Mouse (Mus musculus): ENCODE measurements at regions not wholly inside any gene's neighbourhood (a gene's known extent, or its start where the extent isn't known, plus 50 kb on each side); places are given as distances from the start of the nearest gene placed in this dataset.

GRCm38 (mm10) chr12:110061961-110062360 lies 216.9 kb upstream of the Dio3 start:
- Histone ChIP-seq H3K27ac (ENCODE audit: insufficient read depth, low read length) (no peak overlapping the region), H3K27me3 (ENCODE audit: control insufficient read depth, insufficient read depth, low read length) (no peaks in the 10 kb centered on the region), H3K4me1 (ENCODE audit: control insufficient read depth, insufficient read depth, insufficient read length) (no peaks in the 10 kb centered on the region), H3K4me3 (ENCODE audit: extremely low read depth, insufficient read depth, insufficient read length) (no peak overlapping the region), H3K36me3 (ENCODE audit: control insufficient read depth, insufficient read depth, low read length) (no peaks in the 10 kb centered on the region)
- TF ChIP-seq POLR2A (IDR thresholded peaks at IDR 0.05; ENCODE audit: low read depth, low read length), result no peak
- no peak for TF ChIP-seq CTCF (IDR thresholded peaks at IDR 0.05; ENCODE audit: extremely low read depth, insufficient read depth, insufficient read length, insufficient replicate concordance)
- DNase-seq (ENCODE audit: low read depth in 1 of 2, low spot score in 2 of 2), result no peak
- WGBS, result 87% methylated on average over 6 of the region's 6 CpGs

- DNase-seq (ENCODE audit: low read depth in 1 of 2, low spot score in 2 of 2), result no peak
- Histone ChIP-seq H3K27ac (ENCODE audit: insufficient read depth, low read length) (no peak overlapping the region), H3K4me3 (ENCODE audit: extremely low read depth, insufficient read depth, insufficient read length) (no peak overlapping the region), H3K27me3 (ENCODE audit: control insufficient read depth, insufficient read depth, low read length) (no peaks in the 10 kb centered on the region), H3K36me3 (ENCODE audit: control insufficient read depth, insufficient read depth, low read length) (no peaks in the 10 kb centered on the region), H3K4me1 (ENCODE audit: control insufficient read depth, insufficient read depth, insufficient read length) (no peaks in the 10 kb centered on the region)
- TF ChIP-seq POLR2A (IDR thresholded peaks at IDR 0.05; ENCODE audit: low read depth, low read length) (no peak), CTCF (IDR thresholded peaks at IDR 0.05; ENCODE audit: extremely low read depth, insufficient read depth, insufficient read length, insufficient replicate concordance) (no peak)
- 63% methylated on average over 8 of the region's 8 CpGs for WGBS
Measured at GRCm38 (mm10) chr12:110063013-110063412, 215.9 kb upstream of the Dio3 start.

GRCm38 (mm10) chr12:110066361-110066885 lies 212.4 kb upstream of the Dio3 start:
- no peak for DNase-seq (ENCODE audit: low read depth in 1 of 2, low spot score in 2 of 2)
- TF ChIP-seq POLR2A (IDR thresholded peaks at IDR 0.05; ENCODE audit: low read depth, low read length) (no peak), CTCF (IDR thresholded peaks at IDR 0.05; ENCODE audit: extremely low read depth, insufficient read depth, insufficient read length, insufficient replicate concordance) (no peak)
- Histone ChIP-seq H3K36me3 (ENCODE audit: control insufficient read depth, insufficient read depth, low read length) (no peaks in the 10 kb centered on the region), H3K27me3 (ENCODE audit: control insufficient read depth, insufficient read depth, low read length) (no peaks in the 10 kb centered on the region), H3K27ac (ENCODE audit: insufficient read depth, low read length) (no peak overlapping the region), H3K4me3 (ENCODE audit: extremely low read depth, insufficient read depth, insufficient read length) (no peak overlapping the region), H3K4me1 (ENCODE audit: control insufficient read depth, insufficient read depth, insufficient read length) (no peaks in the 10 kb centered on the region)
- 71% methylated on average over 4 of the region's 4 CpGs for WGBS

GRCm38 (mm10) chr12:110070506-110070905 lies 208.4 kb upstream of the Dio3 start:
- TF ChIP-seq CTCF (IDR thresholded peaks at IDR 0.05; ENCODE audit: extremely low read depth, insufficient read depth, insufficient read length, insufficient replicate concordance), result no peak
- no peak for TF ChIP-seq POLR2A (IDR thresholded peaks at IDR 0.05; ENCODE audit: low read depth, low read length)
- Histone ChIP-seq H3K4me1 (ENCODE audit: control insufficient read depth, insufficient read depth, insufficient read length) (no peaks in the 10 kb centered on the region), H3K36me3 (ENCODE audit: control insufficient read depth, insufficient read depth, low read length) (no peaks in the 10 kb centered on the region), H3K27ac (ENCODE audit: insufficient read depth, low read length) (no peak overlapping the region), H3K27me3 (ENCODE audit: control insufficient read depth, insufficient read depth, low read length) (no peaks in the 10 kb centered on the region), H3K4me3 (ENCODE audit: extremely low read depth, insufficient read depth, insufficient read length) (no peak overlapping the region)
- DNase-seq (ENCODE audit: low read depth in 1 of 2, low spot score in 2 of 2), result no peak
- WGBS, result 79% methylated on average over 6 of the region's 6 CpGs

- H3K27me3 ChIP-seq (ENCODE audit: control insufficient read depth, insufficient read depth, low read length), result no peaks in the 10 kb centered on the region
- no peak for DNase-seq (ENCODE audit: low read depth in 1 of 2, low spot score in 2 of 2)
- H3K27ac ChIP-seq (ENCODE audit: insufficient read depth, low read length), result no peak overlapping the region
- 76% methylated on average over 4 of the region's 4 CpGs for WGBS
- H3K36me3 ChIP-seq (ENCODE audit: control insufficient read depth, insufficient read depth, low read length), result no peaks in the 10 kb centered on the region
- H3K4me3 ChIP-seq (ENCODE audit: extremely low read depth, insufficient read depth, insufficient read length), result no peak overlapping the region
- no peaks in the 10 kb centered on the region for H3K4me1 ChIP-seq (ENCODE audit: control insufficient read depth, insufficient read depth, insufficient read length)
- TF ChIP-seq POLR2A (IDR thresholded peaks at IDR 0.05; ENCODE audit: low read depth, low read length), result no peak
- TF ChIP-seq CTCF (IDR thresholded peaks at IDR 0.05; ENCODE audit: extremely low read depth, insufficient read depth, insufficient read length, insufficient replicate concordance), result no peak
Measured at GRCm38 (mm10) chr12:110071823-110072222, 207.0 kb upstream of the Dio3 start.

- Histone ChIP-seq H3K27ac (ENCODE audit: insufficient read depth, low read length) (no peak overlapping the region), H3K4me1 (ENCODE audit: control insufficient read depth, insufficient read depth, insufficient read length) (no peaks in the 10 kb centered on the region), H3K4me3 (ENCODE audit: extremely low read depth, insufficient read depth, insufficient read length) (no peak overlapping the region), H3K36me3 (ENCODE audit: control insufficient read depth, insufficient read depth, low read length) (no peaks in the 10 kb centered on the region), H3K27me3 (ENCODE audit: control insufficient read depth, insufficient read depth, low read length) (no peaks in the 10 kb centered on the region)
- WGBS, result 90% methylated on average over 8 of the region's 8 CpGs
- TF ChIP-seq CTCF (IDR thresholded peaks at IDR 0.05; ENCODE audit: extremely low read depth, insufficient read depth, insufficient read length, insufficient replicate concordance) (no peak), POLR2A (IDR thresholded peaks at IDR 0.05; ENCODE audit: low read depth, low read length) (no peak)
- no peak for DNase-seq (ENCODE audit: low read depth in 1 of 2, low spot score in 2 of 2)
Measured at GRCm38 (mm10) chr12:110074921-110075320, 203.9 kb upstream of the Dio3 start.

GRCm38 (mm10) chr12:110077211-110077884 lies 201.5 kb upstream of the Dio3 start:
- H3K4me3 ChIP-seq (ENCODE audit: extremely low read depth, insufficient read depth, insufficient read length), result no peak overlapping the region
- H3K4me1 ChIP-seq (ENCODE audit: control insufficient read depth, insufficient read depth, insufficient read length), result no peaks in the 10 kb centered on the region
- DNase-seq (ENCODE audit: low read depth in 1 of 2, low spot score in 2 of 2), result no peak
- H3K27me3 ChIP-seq (ENCODE audit: control insufficient read depth, insufficient read depth, low read length), result no peaks in the 10 kb centered on the region
- no peak overlapping the region for H3K27ac ChIP-seq (ENCODE audit: insufficient read depth, low read length)
- H3K36me3 ChIP-seq (ENCODE audit: control insufficient read depth, insufficient read depth, low read length), result no peaks in the 10 kb centered on the region
- 68% methylated on average over 6 of the region's 6 CpGs for WGBS
- TF ChIP-seq CTCF (IDR thresholded peaks at IDR 0.05; ENCODE audit: extremely low read depth, insufficient read depth, insufficient read length, insufficient replicate concordance) (no peak), POLR2A (IDR thresholded peaks at IDR 0.05; ENCODE audit: low read depth, low read length) (no peak)
